Mouse (Mus musculus): ENCODE results near the gene Shc1. TPM values are rescaled to one million over a fixed set of nuclear protein-coding genes. Genes with fewer than 3 reads are reported as not detected.

Shc1 gene
- polyA plus RNA-seq, 1 experiment, result 65.2 TPM

- H3K4me1 ChIP-seq (ENCODE audit: control insufficient read depth, insufficient read depth, low read length), result no peaks in the 10 kb centered on the region
- TF ChIP-seq CTCF (IDR thresholded peaks at IDR 0.05; ENCODE audit: control insufficient read depth, insufficient read depth, low read length), result no peak
- no peak for TF ChIP-seq POLR2A (IDR thresholded peaks at IDR 0.05; ENCODE audit: borderline replicate concordance, control insufficient read depth, low read depth, low read length)
- WGBS, result 74% methylated on average over 6 of the region's 6 CpGs
- H3K4me3 ChIP-seq (replicated peaks; ENCODE audit: control insufficient read depth, low read depth, low read length), result no peak overlapping the region
- no peak overlapping the region for H3K27ac ChIP-seq (ENCODE audit: control insufficient read depth, insufficient read depth, low read depth, low read length, poor library complexity)
Observed at GRCm38 (mm10) chr3:89479055-89479454, 60.8 kb downstream of the Shc1 start.

Other genes with a start within 250 kb of the Shc1 start
- 25.7 and 54.2 TPM in 2 replicates for gene Scamp3, start 241.0 kb upstream of the Shc1 start, polyA plus RNA-seq (2011; ENCODE audit: insufficient read depth, insufficient read length, low replicate concordance, missing spikeins)
- 4.1 and 9.8 TPM in 2 replicates for gene Fam189b, start 235.3 kb upstream of the Shc1 start, polyA plus RNA-seq (2011; ENCODE audit: insufficient read depth, insufficient read length, low replicate concordance, missing spikeins)
- gene Gba, start 215.5 kb upstream of the Shc1 start, polyA plus RNA-seq (2011; ENCODE audit: insufficient read depth, insufficient read length, low replicate concordance, missing spikeins), result 27.7 and 71.7 TPM in 2 replicates
- 2.9 TPM in 1 of 2 replicates, not detected in the other for gene Thbs3, start 203.3 kb upstream of the Shc1 start, polyA plus RNA-seq (2011; ENCODE audit: insufficient read depth, insufficient read length, low replicate concordance, missing spikeins)
- gene Mtx1, start 191.4 kb upstream of the Shc1 start, polyA plus RNA-seq (2011; ENCODE audit: insufficient read depth, insufficient read length, low replicate concordance, missing spikeins), result 33.9 and 66.4 TPM in 2 replicates
- gene Muc1, start 189.4 kb upstream of the Shc1 start, polyA plus RNA-seq (2011; ENCODE audit: insufficient read depth, insufficient read length, low replicate concordance, missing spikeins), result 0.67 TPM in 1 of 2 replicates, not detected in the other
- gene Krtcap2, start 172.5 kb upstream of the Shc1 start, polyA plus RNA-seq (2011; ENCODE audit: insufficient read depth, insufficient read length, low replicate concordance, missing spikeins), result 47.8 and 69.5 TPM in 2 replicates
- gene Trim46, start 172.1 kb upstream of the Shc1 start, polyA plus RNA-seq (2011; ENCODE audit: insufficient read depth, insufficient read length, low replicate concordance, missing spikeins), result 0.59 and 1.6 TPM in 2 replicates
- gene Dpm3, start 159.1 kb upstream of the Shc1 start, polyA plus RNA-seq (2011; ENCODE audit: insufficient read depth, insufficient read length, low replicate concordance, missing spikeins), result 30.7 and 39.3 TPM in 2 replicates
- gene Slc50a1, start 147.9 kb upstream of the Shc1 start, polyA plus RNA-seq (2011; ENCODE audit: insufficient read depth, insufficient read length, low replicate concordance, missing spikeins), result 64.0 and 83.0 TPM in 2 replicates
- 0.99 and 2.0 TPM in 2 replicates for gene Efna1, start 137.3 kb upstream of the Shc1 start, polyA plus RNA-seq (2011; ENCODE audit: insufficient read depth, insufficient read length, low replicate concordance, missing spikeins)
- 2.7 TPM in 1 of 2 replicates, not detected in the other for gene Efna3, start 95.5 kb upstream of the Shc1 start, polyA plus RNA-seq (2011; ENCODE audit: insufficient read depth, insufficient read length, low replicate concordance, missing spikeins)
- gene Efna4, start 80.4 kb upstream of the Shc1 start, polyA plus RNA-seq (2011; ENCODE audit: insufficient read depth, insufficient read length, low replicate concordance, missing spikeins), result not detected in 2 replicates
- 112 and 187 TPM in 2 replicates for gene Adam15, start 68.4 kb upstream of the Shc1 start, polyA plus RNA-seq (2011; ENCODE audit: insufficient read depth, insufficient read length, low replicate concordance, missing spikeins)
- gene Dcst2, start 56.5 kb upstream of the Shc1 start, polyA plus RNA-seq (2011; ENCODE audit: insufficient read depth, insufficient read length, low replicate concordance, missing spikeins), result 0.56 TPM in 1 of 2 replicates, not detected in the other
- gene Dcst1, start 53.2 kb upstream of the Shc1 start, polyA plus RNA-seq (2011; ENCODE audit: insufficient read depth, insufficient read length, low replicate concordance, missing spikeins), result 1.3 TPM in 1 of 2 replicates, not detected in the other
- 20.8 and 40.2 TPM in 2 replicates for gene Zbtb7b, start 23.7 kb upstream of the Shc1 start, polyA plus RNA-seq (2011; ENCODE audit: insufficient read depth, insufficient read length, low replicate concordance, missing spikeins)
- 0.92 TPM in 1 of 2 replicates, not detected in the other for gene Lenep, start 15.7 kb upstream of the Shc1 start, polyA plus RNA-seq (2011; ENCODE audit: insufficient read depth, insufficient read length, low replicate concordance, missing spikeins)
- gene Flad1, start 6.6 kb upstream of the Shc1 start, polyA plus RNA-seq (2011; ENCODE audit: insufficient read depth, insufficient read length, low replicate concordance, missing spikeins), result 9.7 and 17.6 TPM in 2 replicates
- gene Cks1b, start 60 bp upstream of the Shc1 start, polyA plus RNA-seq (2011; ENCODE audit: insufficient read depth, insufficient read length, low replicate concordance, missing spikeins), result 126 and 145 TPM in 2 replicates
- 29.7 and 45.4 TPM in 2 replicates for gene Pygo2, start 11.8 kb downstream of the Shc1 start, polyA plus RNA-seq (2011; ENCODE audit: insufficient read depth, insufficient read length, low replicate concordance, missing spikeins)
- gene Pbxip1, start 18.3 kb downstream of the Shc1 start, polyA plus RNA-seq (2011; ENCODE audit: insufficient read depth, insufficient read length, low replicate concordance, missing spikeins), result 23.6 and 60.5 TPM in 2 replicates
- 25.4 and 33.4 TPM in 2 replicates for gene Pmvk, start 36.1 kb downstream of the Shc1 start, polyA plus RNA-seq (2011; ENCODE audit: insufficient read depth, insufficient read length, low replicate concordance, missing spikeins)
- gene Kcnn3, start 101.7 kb downstream of the Shc1 start, polyA plus RNA-seq (2011; ENCODE audit: insufficient read depth, insufficient read length, low replicate concordance, missing spikeins), result not detected in 2 replicates

All from bone marrow, adult 2 months (tissue).